In genomic region chr13:43289076-43289475, GRCm38 (mm10) we compare ENCODE assay signal across 14 mouse cellular contexts. TPM values are rescaled to one million over a fixed set of nuclear protein-coding genes. Genes with fewer than 3 reads are reported as not detected.
DNase-seq lines count a peak whose midpoint lies in the region; ATAC-seq and TF ChIP-seq lines count a peak whose summit lies in the region.
"Had no signal": no experiment of that assay in that cellular context is flagged by ENCODE, and none has a peak within 500 bp of the region (broad histone marks: within the 10 kb centered on the region; RNA-seq: fewer than 3 reads in every experiment).

No protein-coding gene starts in this region.

- H3K4me3 ChIP-seq in midbrain, embryonic 10.5 days = no peak overlapping the region
- no peak overlapping the region for H3K4me3 ChIP-seq in stomach, postnatal 0 days (ENCODE audit: low read depth, low read length)
- H3K4me3 ChIP-seq: forebrain, embryonic 15.5 days had no signal

- peak; percentile 13 to 27 for DNase-seq in cerebellum, postnatal 25 days
- no peak for DNase-seq in cerebellum, postnatal 36 days
- DNase-seq in retina, postnatal 1 day = peak; percentile 84
- no peak for DNase-seq in retina, embryonic 14.5 days (ENCODE audit: low spot score)
- DNase-seq in midbrain, embryonic 10.5 days (ENCODE audit: low spot score) = no peak
- no peak for DNase-seq in stomach, postnatal 0 days (ENCODE audit: low spot score)
- DNase-seq in left cerebral cortex, postnatal 25 days (ENCODE audit: low spot score in 2 of 2) = no peak
- DNase-seq: heart, adult 18-20 months; kidney, adult 9 months; layer of hippocampus, postnatal 36 days; liver; lung, postnatal 4 days had no signal

- peak overlapping the region; percentile 42 for H3K27ac ChIP-seq in midbrain, embryonic 10.5 days (replicated peaks)
- H3K27ac ChIP-seq in stomach, postnatal 0 days (replicated peaks) = no peak overlapping the region
- H3K27ac ChIP-seq: forebrain, embryonic 15.5 days had no signal

- peaks cover 16% of the 10 kb centered on the region for H3K4me1 ChIP-seq in midbrain, embryonic 10.5 days
- H3K4me1 ChIP-seq in stomach, postnatal 0 days (replicated peaks; ENCODE audit: control insufficient read depth, insufficient read depth) = no peaks in the 10 kb centered on the region

- H3K9me3 ChIP-seq in midbrain, embryonic 10.5 days (replicated peaks) = no peaks in the 10 kb centered on the region; the same call in 1 of the 2 replicates
- no peaks in the 10 kb centered on the region for H3K9me3 ChIP-seq in stomach, postnatal 0 days (ENCODE audit: control insufficient read depth, low read length)
- H3K9me3 ChIP-seq: forebrain, embryonic 15.5 days had no signal

- intact Hi-C loops in left cerebral cortex, postnatal 25 days (cut with DNase I) = no loop called here

- 83% methylated on average over 6 of the region's 6 CpGs for WGBS in midbrain, embryonic 10.5 days
- 61% methylated on average over 6 of the region's 6 CpGs for WGBS in stomach, postnatal 0 days

- H3K36me3 ChIP-seq in midbrain, embryonic 10.5 days = no peaks in the 10 kb centered on the region
- no peaks in the 10 kb centered on the region for H3K36me3 ChIP-seq in stomach, postnatal 0 days (ENCODE audit: control insufficient read depth, insufficient read depth, low read length)
- H3K36me3 ChIP-seq: forebrain, embryonic 15.5 days had no signal

- TF ChIP-seq EP300 in stomach, postnatal 0 days (optimal IDR thresholded peaks at IDR 0.05) = no peak

- H3K27me3 ChIP-seq in midbrain, embryonic 10.5 days (ENCODE audit: low read depth, poor library complexity, severe bottlenecking) = no peaks in the 10 kb centered on the region
- H3K27me3 ChIP-seq in stomach, postnatal 0 days (ENCODE audit: control insufficient read depth, insufficient read depth, low read length) = no peaks in the 10 kb centered on the region
- H3K27me3 ChIP-seq: forebrain, embryonic 15.5 days had no signal

- H3K4me2 ChIP-seq in stomach, postnatal 0 days (replicated peaks; ENCODE audit: low read depth) = no peak overlapping the region
- H3K4me2 ChIP-seq: forebrain, embryonic 15.5 days had no signal

- TF ChIP-seq CTCF in stomach, postnatal 0 days (IDR thresholded peaks at IDR 0.05; ENCODE audit: low read depth) = no peak

- H3K9ac ChIP-seq in stomach, postnatal 0 days (ENCODE audit: low read length) = no peak overlapping the region
- H3K9ac ChIP-seq: forebrain, embryonic 15.5 days had no signal

- ATAC-seq in stomach, postnatal 0 days (ENCODE audit: low FRiP score, low TSS enrichment) = no peak
- ATAC-seq in megakaryocyte progenitor cell, adult 5-6 weeks (replicated peaks; ENCODE audit: poor library complexity) = no peak
- ATAC-seq: forebrain, embryonic 15.5 days had no signal

RNA-seq across cellular contexts. Expression of gene Gfod1, which starts 14.9 kb away (rescaled TPM):
- polyA plus RNA-seq in midbrain, embryonic 10.5 days (2016; fragmentation: Nextera tagmentation; extraction: Ambion mirVana) = 0.10 and 0.37 TPM in 2 replicates
- polyA plus RNA-seq in stomach, postnatal 0 days (2015; fragmentation: Nextera tagmentation; extraction: Ambion mirVana) = 0.57 and 1.1 TPM in 2 replicates
- total RNA-seq in megakaryocyte progenitor cell, adult 5-6 weeks (2015) = 10.9 and 16.6 TPM in 2 replicates
- 6.1 and 10.3 TPM in 2 replicates for total RNA-seq in megakaryocyte progenitor cell, adult 5-6 weeks (2017)
- 100 to 1,000 TPM in 1 of 2 experiments, 10 to 100 TPM in 1; 93.6 to 119 TPM for total RNA-seq in left cerebral cortex, postnatal 25 days (2021)

Comparison
In these comparisons a context has a peak if more than half of its experiments do, and no peak if none do; other contexts are left out.
1. DNase-seq: peak in cerebellum, postnatal 25 days (2 of 2) and retina, postnatal 1 day (single experiment); none in cerebellum, postnatal 36 days (0 of 2), retina, embryonic 14.5 days (single experiment), midbrain, embryonic 10.5 days (single experiment), stomach, postnatal 0 days (single experiment) and left cerebral cortex, postnatal 25 days (0 of 2).
2. RNA of gene Gfod1, which starts 14.9 kb away (total RNA-seq): 93.6 to 119 TPM in left cerebral cortex, postnatal 25 days; 6.1 to 16.6 TPM in megakaryocyte progenitor cell, adult 5-6 weeks; every median in the first group is over 4 times any median in the second.